Mouse (Mus musculus) kidney, adult 2 months (tissue): ENCODE measurements around the gene Slc36a2. TPM values are rescaled to one million over a fixed set of nuclear protein-coding genes. Genes with fewer than 3 reads are reported as not detected.

ENCODE experiments used
- DNase-seq: peaks from one replicate; pipeline ENCODE4 v3.0.0; 2021
- H3K27ac ChIP-seq: fragments of 200-500 bp; 2 replicates; pipeline ENCODE4 v1.5.1; 2012; ENCODE audit warnings: low read depth, low read length, control low read depth, inconsistent platforms; ENCODE audit not compliant: insufficient read depth
- H3K27me3 ChIP-seq: fragments of 200-500 bp; replicated peaks from 2 replicates; pipeline ENCODE4 v1.6.1; 2012; ENCODE audit warnings: mild to moderate bottlenecking, moderate library complexity, low read length, inconsistent platforms; ENCODE audit not compliant: control insufficient read depth, insufficient read depth
- H3K36me3 ChIP-seq: fragments of 200-500 bp; 2 replicates; pipeline ENCODE4 v1.6.1; 2012; ENCODE audit warnings: mild to moderate bottlenecking, moderate library complexity, low read length, inconsistent platforms; ENCODE audit not compliant: control insufficient read depth, insufficient read depth
- H3K4me1 ChIP-seq: fragments of 200-500 bp; 2 replicates; pipeline ENCODE4 v1.6.1; 2011; ENCODE audit warnings: low read length; ENCODE audit not compliant: control insufficient read depth, insufficient read depth
- H3K4me3 ChIP-seq: fragments of 200-500 bp; 2 replicates; pipeline ENCODE4 v1.5.1; 2011; ENCODE audit warnings: mild to moderate bottlenecking, low read depth, low read length, control low read depth; ENCODE audit not compliant: insufficient read depth
- CTCF ChIP-seq: fragments of 200-500 bp; conservative IDR thresholded peaks from 2 replicates; pipeline ENCODE4 v1.5.1; 2011; ENCODE audit warnings: low read depth, mild to moderate bottlenecking, control low read depth, low read length, moderate library complexity, mixed read lengths; ENCODE audit not compliant: insufficient read depth, insufficient read length
- POLR2A ChIP-seq: fragments of 200-500 bp; IDR thresholded peaks from one replicate; pipeline ENCODE4 v1.6.1; 2011; ENCODE audit warnings: low read depth, low read length, control low read depth
- WGBS: fragments of 180-500 bp; shearing (Covaris S2); methylation state at CpG from one replicate; pipeline ENCODE4 v1.1.7; 2018; 5-methylcytosine and 5-hydroxymethylcytosine counted together
- polyA plus RNA-seq: library from polyadenylated mRNA; depleted of rRNA; stranded (reverse); fragments of >200 nt; gene quantifications from 2 replicates; pipeline ENCODE4 v1.2.3, GENCODE M21; 2012

The Slc36a2 gene
- polyA plus RNA-seq, 1 experiment: 35.4 TPM

GRCm38 (mm10) chr11:55164723-55165122 lies 20.2 kb downstream of the Slc36a2 start:
- DNase-seq: peak; percentile 33
- TF ChIP-seq POLR2A (no peak), CTCF (peak; percentile 66)
- Histone ChIP-seq H3K4me3 (no peak overlapping the region), H3K36me3 (no peaks in the 10 kb centered on the region), H3K27ac (no peak overlapping the region), H3K27me3 (no peaks in the 10 kb centered on the region), H3K4me1 (no peaks in the 10 kb centered on the region)
- 55% methylated on average over 3 of the region's 3 CpGs for WGBS

GRCm38 (mm10) chr11:55162670-55163069 lies 22.2 kb downstream of the Slc36a2 start:
- DNase-seq: peak; percentile 52
- H3K4me3 ChIP-seq: no peak overlapping the region
- TF ChIP-seq POLR2A (no peak), CTCF (peak; percentile 80)
- no peaks in the 10 kb centered on the region for H3K27me3 ChIP-seq
- WGBS: 54% methylated on average over 9 of the region's 9 CpGs
- no peaks in the 10 kb centered on the region for H3K4me1 ChIP-seq
- H3K27ac ChIP-seq: no peak overlapping the region
- no peaks in the 10 kb centered on the region for H3K36me3 ChIP-seq

GRCm38 (mm10) chr11:55158785-55159359 lies 26.0 kb downstream of the Slc36a2 start:
- Histone ChIP-seq H3K4me3 (no peak overlapping the region), H3K36me3 (no peaks in the 10 kb centered on the region), H3K27me3 (no peaks in the 10 kb centered on the region), H3K4me1 (no peaks in the 10 kb centered on the region), H3K27ac (no peak overlapping the region)
- no peak for TF ChIP-seq POLR2A
- TF ChIP-seq CTCF: peak; percentile 91
- peak; percentile 86 for DNase-seq
- 52% methylated on average over 13 of the region's 13 CpGs for WGBS

- Histone ChIP-seq H3K27ac (no peak overlapping the region), H3K27me3 (no peaks in the 10 kb centered on the region), H3K4me1 (no peaks in the 10 kb centered on the region), H3K4me3 (no peak overlapping the region), H3K36me3 (no peaks in the 10 kb centered on the region)
- TF ChIP-seq CTCF (no peak), POLR2A (no peak)
- 48% methylated on average over 6 of the region's 6 CpGs for WGBS
- DNase-seq: peak; percentile 17
Observed at GRCm38 (mm10) chr11:55155070-55155421, 29.8 kb downstream of the Slc36a2 start.

- Histone ChIP-seq H3K36me3 (no peaks in the 10 kb centered on the region), H3K27me3 (no peaks in the 10 kb centered on the region), H3K27ac (no peak overlapping the region), H3K4me3 (no peak overlapping the region), H3K4me1 (no peaks in the 10 kb centered on the region)
- 40% methylated on average over 3 of the region's 3 CpGs for WGBS
- TF ChIP-seq POLR2A: no peak
- TF ChIP-seq CTCF: no peak
- no peak for DNase-seq
Observed at GRCm38 (mm10) chr11:55154398-55155069, 30.3 kb downstream of the Slc36a2 start.

GRCm38 (mm10) chr11:55151608-55152007 lies 33.3 kb downstream of the Slc36a2 start, which contains the start of gene Slc36a3:
TSS of gene Slc36a3 (minus strand) at chr11:55151708.
- 81% methylated on average over 3 of the region's 3 CpGs for WGBS
- no peak for DNase-seq
- Histone ChIP-seq H3K4me1 (no peaks in the 10 kb centered on the region), H3K36me3 (no peaks in the 10 kb centered on the region), H3K27me3 (no peaks in the 10 kb centered on the region), H3K4me3 (no peak within 1 kb of the TSS), H3K27ac (no peak within 1 kb of the TSS)
- TF ChIP-seq POLR2A: no peak
- no peak for TF ChIP-seq CTCF

GRCm38 (mm10) chr11:55148461-55148860 lies 36.4 kb downstream of the Slc36a2 start:
- TF ChIP-seq CTCF: no peak
- no peak for TF ChIP-seq POLR2A
- no peak overlapping the region for H3K4me3 ChIP-seq
- H3K27ac ChIP-seq: no peak overlapping the region
- H3K4me1 ChIP-seq: no peaks in the 10 kb centered on the region
- no peak for DNase-seq
- no peaks in the 10 kb centered on the region for H3K27me3 ChIP-seq
- no peaks in the 10 kb centered on the region for H3K36me3 ChIP-seq
- 80% methylated on average over 4 of the region's 4 CpGs for WGBS
